Mouse (Mus musculus) small intestine, adult 2 months (tissue): Measurements from ENCODE around the gene Spns2.

Experiments
- CTCF ChIP-seq: fragments of 200-500 bp; IDR thresholded peaks from 2 replicates; pipeline ENCODE4 v1.5.1; 2012; ENCODE audit warnings: low read depth, mild to moderate bottlenecking, control low read depth, inconsistent platforms, low read length, moderate library complexity, mixed read lengths; ENCODE audit not compliant: insufficient replicate concordance, insufficient read length; ENCODE audit errors: extremely low read depth
- POLR2A ChIP-seq: fragments of 200-500 bp; IDR thresholded peaks from 2 replicates; pipeline ENCODE4 v1.6.1; 2012; ENCODE audit warnings: low read depth, mild to moderate bottlenecking, control low read depth, inconsistent platforms, low read length, moderate library complexity

DNA sequence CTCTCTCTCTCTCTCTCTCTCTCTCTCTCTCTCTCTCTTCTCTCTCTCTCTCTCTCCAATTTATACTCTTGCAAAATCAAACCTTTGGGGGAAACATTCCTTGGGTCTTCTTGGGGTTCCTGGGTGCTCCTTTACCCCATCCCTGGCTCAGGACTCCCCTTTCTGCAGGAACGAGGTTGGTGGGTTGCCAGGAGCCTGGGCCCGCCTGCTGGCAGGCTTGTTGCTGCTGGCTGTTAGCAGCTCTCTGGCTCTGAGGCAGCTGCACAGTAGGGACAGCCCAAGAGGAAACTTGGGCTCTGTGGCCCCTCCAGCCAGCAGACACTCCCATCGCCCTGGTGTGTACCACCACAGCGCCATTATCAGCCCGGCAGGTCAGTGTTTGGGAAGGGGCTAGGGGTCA, 53.4 kb downstream of the Spns2 start:
- TF ChIP-seq CTCF (no peak), POLR2A (no peak)
